10 mouse cellular contexts compared by ENCODE assay signal in the genomic region with DNA sequence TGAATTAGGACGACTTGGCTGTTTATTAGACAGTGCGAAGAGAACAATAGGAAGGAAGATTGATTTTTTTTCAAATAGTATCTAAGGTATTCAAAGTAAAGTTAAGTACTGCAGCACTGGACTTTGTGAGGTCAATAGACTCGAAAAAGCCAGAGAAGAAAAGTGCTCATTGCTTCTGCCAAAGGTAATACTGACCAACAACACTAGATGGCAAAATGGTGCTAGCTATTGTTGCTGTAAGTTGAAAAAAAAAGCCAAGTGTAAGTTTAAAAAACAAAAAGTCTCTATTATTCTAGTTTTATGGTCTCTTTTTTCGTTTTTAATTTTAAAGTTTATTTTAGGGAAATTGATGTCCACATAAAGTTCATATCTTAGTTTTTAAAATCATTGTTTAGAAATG.
A peak's percentile ranks its signal among the peaks of the same experiment; 100 is the strongest.
DNase-seq lines count a peak whose midpoint lies in the region; ATAC-seq and TF ChIP-seq lines count a peak whose summit lies in the region.
"Had no signal": no experiment of that assay in that cellular context is flagged by ENCODE, and none has a peak within 500 bp of the region (broad histone marks: within the 10 kb centered on the region; RNA-seq: fewer than 3 reads in every experiment).

No protein-coding gene starts in this region.

- intact Hi-C loops in heart, postnatal 25 days (cut with DNase I), result loop anchor here (5.0 kb wide), 2 partner anchors 321 to 436 kb away; no protein-coding TSS in a partner anchor

- no peak overlapping the region for H3K27ac ChIP-seq in heart, postnatal 0 days (ENCODE audit: low read depth)
- H3K27ac ChIP-seq in liver, postnatal 0 days (ENCODE audit: low read depth), result no peak overlapping the region
- H3K27ac ChIP-seq in liver, embryonic 12.5 days, result no peak overlapping the region
- H3K27ac ChIP-seq: midbrain, embryonic 13.5 days had no signal

- no peaks in the 10 kb centered on the region for H3K27me3 ChIP-seq in heart, postnatal 0 days (ENCODE audit: control insufficient read depth, insufficient read depth, low read length)
- H3K27me3 ChIP-seq in liver, postnatal 0 days (ENCODE audit: insufficient read depth, low read length), result no peaks in the 10 kb centered on the region
- no peaks in the 10 kb centered on the region for H3K27me3 ChIP-seq in liver, embryonic 12.5 days (replicated peaks)
- H3K27me3 ChIP-seq: midbrain, embryonic 13.5 days had no signal

- H3K9ac ChIP-seq in heart, postnatal 0 days (replicated peaks; ENCODE audit: low read depth, low read length), result no peak overlapping the region
- no peak overlapping the region for H3K9ac ChIP-seq in liver, postnatal 0 days (replicated peaks)
- H3K9ac ChIP-seq in liver, embryonic 12.5 days, result no peak overlapping the region
- H3K9ac ChIP-seq: midbrain, embryonic 13.5 days had no signal

- WGBS in heart, postnatal 0 days, result 19% methylated on average over 4 of the region's 4 CpGs
- 19% methylated on average over 4 of the region's 4 CpGs for WGBS in liver, postnatal 0 days (ENCODE audit: insufficient replicate concordance)
- WGBS in liver, embryonic 12.5 days (ENCODE audit: insufficient replicate concordance), result 29% methylated on average over 4 of the region's 4 CpGs

- peak; percentile 30 for DNase-seq in heart, postnatal 0 days (ENCODE audit: low spot score)
- no peak for DNase-seq in heart, postnatal 25 days (ENCODE audit: low spot score)
- no peak for DNase-seq in liver, postnatal 0 days
- DNase-seq in brain, adult 2 months (ENCODE audit: low read depth, low spot score), result peak; percentile 47
- peak; percentile 6 for DNase-seq in retina, postnatal 7 days (ENCODE audit: low read depth, low spot score)
- no peak for DNase-seq in adrenal gland, postnatal 4 days (ENCODE audit: low spot score in 2 of 2)
- DNase-seq: adrenal gland, adult 2 months had no signal

- H3K4me3 ChIP-seq in heart, postnatal 0 days (ENCODE audit: low read depth, low read length), result no peak overlapping the region
- H3K4me3 ChIP-seq in liver, postnatal 0 days (ENCODE audit: low read depth, low read length), result no peak overlapping the region
- H3K4me3 ChIP-seq in liver, embryonic 12.5 days, result no peak overlapping the region
- H3K4me3 ChIP-seq: midbrain, embryonic 13.5 days had no signal

- H3K9me3 ChIP-seq in heart, postnatal 0 days (replicated peaks; ENCODE audit: control insufficient read depth, low read length), result no peaks in the 10 kb centered on the region
- no peaks in the 10 kb centered on the region for H3K9me3 ChIP-seq in liver, postnatal 0 days (ENCODE audit: low read length)
- H3K9me3 ChIP-seq in liver, embryonic 12.5 days (replicated peaks), result no peaks in the 10 kb centered on the region
- H3K9me3 ChIP-seq: midbrain, embryonic 13.5 days had no signal

- peak; percentile 51 for TF ChIP-seq CTCF in heart, postnatal 0 days (IDR thresholded peaks at IDR 0.05; ENCODE audit: low read depth)
- peak; percentile 59 for TF ChIP-seq CTCF in liver, postnatal 0 days (IDR thresholded peaks at IDR 0.05; ENCODE audit: low read depth)

- ATAC-seq in heart, postnatal 0 days (ENCODE audit: insufficient read depth, low read depth), result no peak
- no peak for ATAC-seq in liver, postnatal 0 days
- no peak for ATAC-seq in liver, embryonic 12.5 days
- no peak for ATAC-seq in cerebellum, adult (ENCODE audit: insufficient number of reproducible peaks, low FRiP score, low TSS enrichment)
- ATAC-seq: midbrain, embryonic 13.5 days had no signal

- no peak for TF ChIP-seq EP300 in heart, postnatal 0 days (IDR thresholded peaks at IDR 0.05; ENCODE audit: low read depth)
- no peak for TF ChIP-seq EP300 in liver, postnatal 0 days (IDR thresholded peaks at IDR 0.05; ENCODE audit: low read depth)

- H3K4me2 ChIP-seq in heart, postnatal 0 days (ENCODE audit: low read depth, low read length), result no peak overlapping the region
- no peak overlapping the region for H3K4me2 ChIP-seq in liver, postnatal 0 days (ENCODE audit: low read depth, low read length)
- H3K4me2 ChIP-seq in liver, embryonic 12.5 days, result no peak overlapping the region
- H3K4me2 ChIP-seq: midbrain, embryonic 13.5 days had no signal

- H3K36me3 ChIP-seq in heart, postnatal 0 days (replicated peaks; ENCODE audit: control insufficient read depth, insufficient read depth, low read length), result no peaks in the 10 kb centered on the region
- no peaks in the 10 kb centered on the region for H3K36me3 ChIP-seq in liver, postnatal 0 days (replicated peaks; ENCODE audit: insufficient read depth, low read length)
- H3K36me3 ChIP-seq in liver, embryonic 12.5 days, result no peaks in the 10 kb centered on the region
- H3K36me3 ChIP-seq: midbrain, embryonic 13.5 days had no signal

- H3K4me1 ChIP-seq in heart, postnatal 0 days (ENCODE audit: control insufficient read depth, insufficient read depth), result 0 out of 2 replicates have a peak, but pooled peaks cover 3% of the 10 kb centered on the region
- H3K4me1 ChIP-seq in liver, postnatal 0 days (ENCODE audit: insufficient read depth), result no peaks in the 10 kb centered on the region
- H3K4me1 ChIP-seq in liver, embryonic 12.5 days, result no peaks in the 10 kb centered on the region
- H3K4me1 ChIP-seq: midbrain, embryonic 13.5 days had no signal

Comparison
In these comparisons a context has a peak if more than half of its experiments do, and no peak if none do; other contexts are left out.
1. DNase-seq: peak in heart, postnatal 0 days (single experiment), brain, adult 2 months (single experiment) and retina, postnatal 7 days (single experiment); none in heart, postnatal 25 days (single experiment), liver, postnatal 0 days (single experiment) and adrenal gland, postnatal 4 days (0 of 2).